Mouse (Mus musculus) cerebellum, adult 18-20 months (tissue): Measurements from ENCODE around the gene Mthfr.
"Not testable (repeated sequence)": the region's sequence is repeated elsewhere in the genome, so short reads cannot be mapped to it uniquely, and the experiment has no call there.

ENCODE experiments used
- DNase-seq, 2 experiments: peaks; one replicate each; pipeline ENCODE4 v3.0.0; 2021

Mthfr gene

GRCm38 (mm10) chr4:148040933-148041610 is 2.2 kb downstream of the Mthfr start:
- DNase-seq = peak; percentile 59 to 70

GRCm38 (mm10) chr4:148041611-148042191 is 2.8 kb downstream of the Mthfr start:
- peak; percentile 29 to 43 for DNase-seq

DNA sequence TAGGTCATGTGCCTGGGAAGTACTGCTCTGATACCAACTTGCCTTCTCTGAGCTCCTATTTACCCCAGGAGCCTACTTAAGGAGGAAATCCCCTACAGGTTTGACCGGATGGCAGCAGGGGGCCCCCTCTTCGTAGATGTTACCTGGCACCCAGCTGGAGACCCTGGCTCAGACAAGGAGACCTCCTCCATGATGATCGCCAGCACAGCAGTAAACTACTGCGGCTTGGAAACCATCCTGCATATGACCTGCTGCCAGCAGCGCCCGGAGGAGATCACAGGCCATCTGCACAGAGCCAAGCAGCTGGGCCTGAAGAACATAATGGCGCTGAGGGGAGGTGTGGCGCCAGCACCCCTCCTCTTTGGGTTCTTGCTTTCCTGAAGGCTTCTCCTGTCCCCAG is 4.5 kb downstream of the Mthfr start:
- DNase-seq = peak in 1 of 2 experiments; percentile 32

GRCm38 (mm10) chr4:148044113-148044512 is 5.2 kb downstream of the Mthfr start:
- no peak for DNase-seq

DNA sequence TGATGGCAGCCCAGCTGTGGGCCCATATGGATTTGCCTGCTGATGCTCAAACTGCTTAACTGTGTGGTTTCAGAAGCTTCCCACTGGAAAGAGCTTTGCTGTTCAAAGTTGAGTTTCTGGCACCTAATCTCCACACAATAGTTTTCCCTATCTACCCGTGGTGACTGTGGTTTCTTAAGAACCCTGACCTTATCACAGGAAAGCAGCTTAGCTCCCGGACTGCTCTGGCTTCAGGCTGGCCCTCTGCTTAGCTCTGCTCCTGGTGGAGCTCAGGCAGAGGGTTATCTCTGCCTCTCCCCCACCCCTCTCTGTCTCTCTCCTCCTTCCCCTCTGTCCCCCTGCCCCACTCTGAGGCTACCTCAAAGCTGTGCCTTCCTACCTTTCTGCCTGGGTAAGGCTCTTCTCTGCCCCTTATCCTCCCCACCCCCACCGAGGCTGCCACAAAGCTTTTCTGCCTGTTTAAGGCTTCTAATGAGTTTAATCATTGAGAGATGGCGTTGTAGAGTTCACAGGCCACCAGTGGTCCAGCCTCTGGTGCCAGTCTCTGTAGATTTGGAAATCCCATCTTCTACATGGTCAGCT is 7.7 kb downstream of the Mthfr start:
- DNase-seq = no peak

GRCm38 (mm10) chr4:148050396-148050914 is 11.6 kb downstream of the Mthfr start:
- DNase-seq = not testable (repeated sequence)

DNA sequence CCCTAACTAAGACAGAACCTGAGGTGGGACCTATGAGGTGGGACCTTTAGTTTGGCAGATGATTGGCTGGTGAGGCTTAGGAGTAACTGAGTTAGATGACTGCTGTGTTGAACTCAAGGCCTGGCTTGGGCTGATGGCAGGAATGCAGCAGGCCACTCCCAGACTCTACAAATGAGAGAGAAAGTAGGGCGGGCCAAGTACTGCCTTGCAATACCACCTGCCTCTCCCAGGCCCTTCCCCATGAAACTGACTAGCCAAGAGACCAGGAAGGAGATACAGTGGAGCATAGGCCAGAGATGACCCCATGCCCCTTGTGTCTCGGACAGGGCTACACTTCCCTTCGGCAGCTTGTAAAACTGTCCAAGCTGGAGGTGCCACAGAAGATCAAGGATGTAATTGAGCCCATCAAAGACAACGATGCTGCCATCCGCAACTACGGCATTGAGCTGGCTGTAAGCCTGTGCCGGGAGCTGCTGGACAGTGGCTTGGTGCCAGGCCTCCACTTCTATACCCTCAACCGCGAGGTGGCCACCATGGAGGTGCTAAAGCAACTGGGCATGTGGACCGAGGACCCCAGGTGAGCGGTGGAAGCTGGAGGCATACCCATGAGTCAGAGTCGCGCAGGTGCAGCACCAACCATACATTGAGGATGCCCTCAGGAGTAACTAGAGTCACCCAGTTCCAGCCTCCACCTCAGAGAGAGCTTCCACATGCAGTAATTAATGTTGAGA is 12.3 kb downstream of the Mthfr start:
- DNase-seq = no peak

DNA sequence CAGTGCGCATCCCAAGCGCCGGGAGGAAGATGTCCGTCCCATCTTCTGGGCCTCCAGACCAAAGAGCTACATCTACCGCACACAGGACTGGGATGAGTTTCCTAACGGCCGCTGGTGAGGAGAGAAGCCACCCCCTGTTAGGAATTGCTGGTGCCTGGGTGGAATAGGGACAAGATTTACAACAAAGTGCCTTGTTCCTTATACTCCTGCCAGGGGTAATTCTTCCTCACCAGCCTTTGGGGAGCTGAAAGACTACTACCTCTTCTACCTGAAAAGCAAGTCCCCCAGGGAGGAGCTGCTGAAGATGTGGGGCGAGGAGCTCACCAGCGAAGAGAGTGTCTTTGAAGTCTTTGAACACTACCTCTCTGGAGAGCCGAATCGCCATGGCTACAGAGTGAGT is 13.0 kb downstream of the Mthfr start:
- no peak for DNase-seq

DNA sequence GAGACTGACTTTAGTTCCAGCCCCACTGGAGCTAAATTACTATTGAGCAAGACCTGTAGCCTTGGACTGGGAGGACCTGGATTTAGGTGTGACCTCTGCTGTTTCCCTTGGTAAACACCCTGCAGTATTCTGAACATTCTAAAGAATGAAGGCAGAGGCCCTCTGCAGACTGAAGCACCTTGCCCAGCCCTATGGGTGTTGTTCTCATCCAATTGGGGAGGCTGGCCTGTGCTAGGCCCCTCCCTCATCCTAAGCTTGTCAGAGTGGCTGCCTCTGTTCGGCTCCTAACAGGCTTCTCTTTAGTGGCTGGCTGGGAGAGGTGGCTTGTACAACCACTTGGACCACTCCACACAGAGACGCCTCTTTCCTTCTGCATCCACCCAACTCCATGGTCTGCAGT is 14.1 kb downstream of the Mthfr start:
- DNase-seq = no peak

- no peak for DNase-seq
Observed at GRCm38 (mm10) chr4:148053417-148053920, 14.6 kb downstream of the Mthfr start.

GRCm38 (mm10) chr4:148054961-148055695 is 16.3 kb downstream of the Mthfr start:
- DNase-seq = peak; percentile 66 to 72

DNA sequence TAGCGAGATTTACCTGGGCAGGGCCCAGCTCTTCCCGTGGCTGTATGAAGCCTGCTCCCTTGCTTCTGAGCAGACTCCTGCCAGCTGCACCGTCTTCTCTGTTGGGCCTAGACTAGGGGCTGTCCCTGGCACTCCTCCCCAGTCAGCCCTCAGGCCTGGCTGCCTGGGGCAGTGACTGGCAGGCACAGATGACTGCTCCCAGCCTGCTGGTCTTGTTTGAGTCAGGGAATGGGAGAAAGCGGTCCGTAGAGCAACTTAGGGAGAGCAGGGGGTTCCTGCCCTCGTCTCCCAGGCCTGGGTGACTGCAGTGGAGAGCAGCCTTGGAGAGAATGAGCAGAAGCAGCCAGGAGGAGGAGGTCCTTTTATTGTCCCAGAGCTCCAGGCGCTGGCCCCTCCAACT is 17.4 kb downstream of the Mthfr start:
- DNase-seq = no peak

DNA sequence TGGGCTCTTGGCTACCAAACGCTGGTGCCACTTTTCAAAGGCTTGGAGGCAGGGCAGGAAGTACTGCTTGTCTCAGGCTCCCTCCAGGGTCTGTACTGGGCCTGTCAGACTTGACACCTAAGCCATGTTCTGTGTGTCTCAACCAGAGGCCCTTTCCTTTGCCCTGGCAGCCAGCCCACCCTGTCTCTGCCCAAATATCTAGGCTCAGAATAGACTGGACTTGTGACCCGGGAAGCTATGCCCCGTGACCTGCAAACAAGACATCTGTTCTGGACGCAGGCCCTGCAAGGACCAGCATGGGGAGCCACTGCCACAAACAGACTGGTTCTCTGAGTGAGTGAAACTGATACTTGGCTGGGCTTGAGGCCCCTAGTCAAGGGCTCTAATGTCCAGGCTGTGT is 17.9 kb downstream of the Mthfr start:
- DNase-seq = peak in 1 of 2 experiments; percentile 44

DNA sequence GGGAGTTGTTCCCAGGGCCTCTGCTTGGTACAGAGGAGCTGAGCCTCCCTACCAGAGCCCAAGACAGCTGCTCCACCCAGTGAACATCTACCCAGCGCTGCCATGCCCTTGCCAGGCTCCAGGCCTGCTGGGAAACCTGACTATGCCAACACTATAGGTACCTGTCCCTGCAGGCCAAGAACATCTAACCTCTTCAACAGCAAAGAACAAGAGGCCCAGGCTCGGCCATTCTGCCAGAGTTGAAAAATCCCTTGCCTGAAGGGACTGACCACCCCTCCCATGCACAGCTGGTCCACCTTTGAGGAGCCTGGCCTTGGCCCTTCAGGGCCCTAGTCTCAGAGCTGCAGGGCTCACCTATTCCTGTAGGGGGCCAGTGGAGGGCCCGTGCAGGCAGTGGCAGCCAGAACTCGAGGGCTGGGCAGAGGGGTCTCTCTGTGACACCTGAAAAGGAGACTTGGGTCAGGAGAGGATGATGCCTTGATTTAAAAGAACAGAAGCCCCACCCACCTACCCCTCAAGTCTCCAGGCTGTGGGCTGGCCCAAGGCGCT is 18.9 kb downstream of the Mthfr start:
- no peak for DNase-seq

GRCm38 (mm10) chr4:148058218-148058819 is 19.4 kb downstream of the Mthfr start:
- no peak for DNase-seq

GRCm38 (mm10) chr4:148058993-148059392 is 20.1 kb downstream of the Mthfr start:
- no peak for DNase-seq

DNA sequence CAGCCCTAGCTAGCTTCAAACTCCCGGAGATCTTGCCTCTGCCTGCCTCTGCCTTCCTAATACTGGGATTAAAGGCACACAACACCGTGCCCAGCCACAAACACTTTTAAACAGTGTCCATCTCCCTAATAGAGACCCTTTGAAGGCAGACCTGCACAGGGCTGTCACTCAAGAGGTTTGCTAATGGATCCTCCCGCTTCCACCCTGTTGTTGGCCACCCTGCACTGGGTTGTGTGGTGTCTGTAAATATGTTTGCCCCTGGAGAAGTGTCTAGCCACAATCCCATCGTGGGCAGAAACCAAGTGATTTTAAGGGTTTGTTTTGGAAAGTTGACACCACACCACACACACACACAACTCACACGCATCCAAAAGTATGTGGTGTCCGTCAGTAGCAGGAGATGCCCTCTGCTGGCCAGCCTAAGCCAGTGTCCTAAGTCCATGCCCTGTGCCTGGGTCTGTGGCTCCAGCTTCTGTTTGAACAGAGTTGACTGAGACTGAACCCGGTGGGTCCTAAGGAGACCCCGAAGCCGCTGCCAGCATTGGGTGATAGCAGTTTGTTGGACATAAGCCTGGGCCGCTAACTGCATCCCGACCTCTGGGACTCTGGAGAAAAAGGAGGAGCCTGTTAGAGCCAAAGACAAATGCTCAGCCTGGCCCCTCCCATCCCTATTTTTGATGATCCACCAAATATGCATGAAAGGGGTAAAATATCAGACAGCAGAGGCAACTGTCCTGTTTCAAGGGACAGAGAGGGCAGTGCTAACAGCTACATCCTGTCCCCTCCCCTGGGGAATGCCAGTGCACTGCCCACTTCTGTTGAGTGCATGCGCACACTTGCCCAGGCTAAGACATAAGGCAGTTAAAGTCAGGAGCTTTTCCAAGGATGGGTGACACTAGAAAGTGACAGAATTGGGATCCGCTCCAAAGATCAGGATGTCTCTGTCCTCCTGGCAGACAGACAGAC is 21.5 kb downstream of the Mthfr start:
- DNase-seq = peak in 1 of 2 experiments; percentile 36

DNA sequence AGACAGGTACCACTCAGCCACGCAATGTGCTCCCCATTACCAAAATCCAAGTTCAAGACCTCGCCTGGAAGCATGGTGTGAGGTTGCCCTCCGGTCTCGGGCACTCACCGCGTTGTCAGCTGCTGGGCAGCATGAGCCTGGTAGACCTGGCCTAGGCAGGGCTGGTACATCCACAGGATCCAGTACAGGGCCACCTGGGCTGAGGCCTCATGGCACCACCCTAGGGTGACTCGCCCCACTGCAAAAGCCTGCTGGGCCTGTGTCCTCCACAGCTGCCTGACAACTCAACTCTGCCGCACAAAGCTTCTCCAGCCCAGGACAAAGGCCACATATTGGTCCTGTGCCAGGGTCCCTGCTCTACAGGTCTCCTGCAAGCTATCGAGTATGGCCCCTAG is 22.2 kb downstream of the Mthfr start:
- DNase-seq = no peak

DNA sequence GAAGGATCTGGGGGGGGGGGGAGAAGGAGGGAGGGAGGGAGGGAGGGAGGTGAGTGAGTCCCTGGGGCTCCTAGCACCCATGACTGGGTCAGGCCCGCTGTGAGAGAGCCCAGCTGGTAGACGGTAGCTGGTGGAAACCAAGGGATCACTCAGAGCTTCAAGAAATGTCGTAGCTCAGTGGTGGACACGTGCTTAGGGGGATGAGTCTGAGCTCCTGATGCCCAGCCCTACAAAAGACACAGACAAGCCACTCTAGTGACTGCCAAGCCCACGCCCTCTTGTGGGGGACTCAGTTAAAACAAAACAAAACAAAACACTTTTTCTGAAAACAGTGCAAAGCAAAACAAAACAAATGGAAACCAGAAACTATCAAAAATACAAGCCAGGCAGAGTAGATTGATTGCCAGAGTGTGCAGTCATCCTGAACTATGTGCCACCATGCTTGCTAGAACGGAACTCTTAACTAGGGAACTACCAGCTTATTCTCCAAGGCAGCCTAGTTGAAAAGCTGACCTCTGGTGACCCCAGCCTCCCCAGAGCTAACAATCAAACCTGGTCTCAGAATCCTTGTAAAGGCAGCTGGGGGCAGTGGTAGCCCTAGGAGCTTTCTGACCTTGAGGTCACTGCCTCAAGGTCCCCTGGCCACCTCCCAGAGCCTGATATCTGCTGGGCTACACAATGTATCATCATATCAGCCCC is 27.0 kb downstream of the Mthfr start:
- no peak for DNase-seq

GRCm38 (mm10) chr4:148066401-148066744 is 27.5 kb downstream of the Mthfr start:
- DNase-seq = no peak
